Mouse (Mus musculus): ENCODE measurements around the gene Nos1ap.

Nos1ap gene

DNA sequence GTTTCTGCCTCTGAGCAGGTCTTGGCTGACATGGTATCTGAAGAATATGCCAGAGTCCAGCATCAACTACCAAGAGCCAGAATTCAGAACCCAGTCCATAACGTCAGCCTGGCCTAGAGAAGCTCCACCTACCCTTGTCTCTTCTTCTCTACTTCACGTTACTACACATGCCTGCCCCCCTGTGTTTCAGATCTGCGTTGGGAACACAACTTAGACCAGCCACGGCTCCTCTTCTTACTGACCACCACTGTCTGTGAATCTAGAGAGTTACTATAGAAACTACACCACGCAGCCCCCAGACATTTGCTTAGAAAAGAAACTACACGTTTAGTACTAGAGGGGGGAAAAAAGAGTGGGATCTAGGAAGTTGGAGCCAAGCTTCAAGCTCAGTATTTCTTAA, 2.9 kb downstream of the Nos1ap start:
- DNase-seq, result no peak

DNA sequence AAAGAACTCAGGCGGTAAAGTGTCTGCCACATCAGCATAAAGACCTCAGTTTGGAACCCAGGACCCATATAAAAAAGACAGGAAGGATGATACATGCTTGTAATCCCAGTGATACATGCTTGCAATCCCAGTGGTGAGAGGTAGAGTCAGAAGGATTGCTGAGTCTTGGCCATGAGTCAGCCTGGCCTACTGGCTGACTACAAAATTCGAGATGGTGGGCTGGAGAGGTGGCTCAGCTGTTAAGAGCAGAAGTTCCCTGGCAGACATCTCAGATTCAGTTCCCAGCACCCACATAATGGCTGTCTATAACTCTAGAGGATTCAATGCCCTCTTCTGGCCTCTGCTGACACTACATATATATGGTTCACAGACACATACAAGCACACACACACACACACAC, 5.7 kb downstream of the Nos1ap start:
- no peak for DNase-seq

DNA sequence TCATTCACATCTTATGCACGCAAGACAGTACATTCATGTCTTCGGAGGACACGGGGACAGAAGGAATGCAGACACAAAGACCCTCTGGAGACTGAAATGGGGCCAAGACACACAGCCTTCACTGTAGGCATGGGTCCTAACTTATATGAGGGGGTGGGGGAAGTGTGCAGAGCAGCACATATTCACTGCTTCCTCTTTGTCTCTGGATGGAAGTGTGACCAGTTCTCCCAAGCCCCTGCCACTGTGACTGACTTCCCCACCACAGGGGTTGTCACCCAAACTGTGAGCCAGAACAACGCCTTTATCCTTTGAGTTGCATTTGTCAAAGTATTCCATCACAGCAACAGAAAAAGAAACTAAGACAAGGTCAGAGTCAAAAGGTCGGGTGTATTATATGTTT, 7.3 kb downstream of the Nos1ap start:
- DNase-seq, result no peak

DNA sequence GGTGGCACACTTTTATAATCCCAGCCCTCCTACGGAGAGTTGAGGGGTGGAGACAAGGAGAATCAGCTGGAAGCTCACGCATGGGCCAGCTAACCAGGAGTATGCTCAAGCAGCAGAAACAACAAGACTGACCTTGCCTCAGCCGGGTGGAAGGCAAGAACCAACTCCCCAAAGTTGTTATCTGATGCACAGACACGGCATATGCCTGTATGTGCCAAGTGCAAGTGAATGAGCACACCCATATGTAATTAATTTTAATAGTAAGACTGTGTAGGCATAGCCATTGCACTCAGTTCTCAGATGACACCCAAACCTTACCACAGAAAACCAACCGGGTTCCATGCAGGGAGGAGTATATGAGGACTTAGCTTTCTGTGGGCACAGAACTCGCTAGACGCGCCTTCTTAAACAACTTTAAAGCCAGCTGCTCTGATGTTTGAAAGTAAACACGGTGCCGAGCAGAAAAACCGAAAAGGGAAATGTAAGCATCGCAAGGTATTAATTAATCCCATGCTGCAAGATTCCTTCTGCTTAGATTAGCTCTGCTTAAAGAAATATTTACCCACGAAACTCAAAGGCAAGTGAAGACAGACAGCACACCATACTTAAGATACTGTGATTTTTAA, 9.1 kb downstream of the Nos1ap start:
- no peak for DNase-seq

DNA sequence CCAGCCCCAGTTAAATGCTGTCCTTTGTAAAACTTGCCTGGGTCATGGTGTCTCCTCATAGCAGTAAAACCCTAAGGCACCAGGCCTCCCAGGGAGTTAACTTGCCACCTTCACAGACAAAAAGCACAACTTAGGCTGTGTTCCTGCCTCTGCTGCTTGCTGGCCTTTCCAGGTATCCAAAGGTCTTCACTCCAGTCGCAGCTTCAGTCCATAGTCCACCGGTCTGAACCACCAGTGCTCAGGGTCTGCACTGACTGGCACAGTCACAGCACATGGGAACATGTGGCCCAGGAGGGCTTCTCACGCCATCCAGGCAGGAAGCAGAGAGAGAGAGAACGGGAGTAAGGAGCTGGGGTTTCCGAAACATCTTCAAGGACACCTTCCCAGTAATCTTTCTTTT, 10.2 kb downstream of the Nos1ap start:
- no peak for DNase-seq

DNA sequence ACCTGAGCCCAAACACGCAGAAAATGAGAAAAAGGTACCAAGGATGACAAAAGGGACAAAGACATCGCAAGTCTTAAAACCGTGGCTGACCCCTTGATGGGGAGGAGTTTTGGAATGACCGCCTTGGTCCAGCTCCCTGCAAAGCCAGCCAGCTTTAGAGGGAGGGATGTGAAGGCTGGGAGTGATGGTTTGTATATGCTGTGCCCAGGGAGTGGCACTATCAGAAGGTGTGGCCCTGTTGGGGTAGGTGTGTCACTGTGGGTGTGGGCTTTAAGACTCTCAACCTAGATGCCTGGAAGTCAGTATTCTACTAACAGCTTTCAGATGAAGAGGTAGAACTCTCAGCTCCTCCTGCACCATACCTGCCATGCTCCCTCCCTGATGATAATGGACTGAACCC, 10.6 kb downstream of the Nos1ap start:
- DNase-seq, result no peak

DNA sequence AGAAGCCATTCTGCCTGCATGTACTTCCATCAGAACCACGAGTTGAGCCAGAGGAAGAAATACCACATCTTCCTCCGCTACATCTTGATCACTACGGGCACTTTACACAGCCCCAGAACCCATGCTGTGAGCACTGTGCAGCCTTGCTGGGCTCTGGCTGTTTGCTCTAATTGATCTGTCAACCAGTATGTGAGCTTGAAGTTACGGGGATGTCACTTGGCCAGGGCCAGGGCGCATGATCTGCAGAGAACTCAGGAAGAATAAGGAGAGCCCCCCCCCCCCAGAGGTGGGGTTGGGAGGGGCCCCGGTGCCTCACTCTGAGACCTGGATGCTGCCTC, 13.0 kb downstream of the Nos1ap start:
- no peak for DNase-seq

DNA sequence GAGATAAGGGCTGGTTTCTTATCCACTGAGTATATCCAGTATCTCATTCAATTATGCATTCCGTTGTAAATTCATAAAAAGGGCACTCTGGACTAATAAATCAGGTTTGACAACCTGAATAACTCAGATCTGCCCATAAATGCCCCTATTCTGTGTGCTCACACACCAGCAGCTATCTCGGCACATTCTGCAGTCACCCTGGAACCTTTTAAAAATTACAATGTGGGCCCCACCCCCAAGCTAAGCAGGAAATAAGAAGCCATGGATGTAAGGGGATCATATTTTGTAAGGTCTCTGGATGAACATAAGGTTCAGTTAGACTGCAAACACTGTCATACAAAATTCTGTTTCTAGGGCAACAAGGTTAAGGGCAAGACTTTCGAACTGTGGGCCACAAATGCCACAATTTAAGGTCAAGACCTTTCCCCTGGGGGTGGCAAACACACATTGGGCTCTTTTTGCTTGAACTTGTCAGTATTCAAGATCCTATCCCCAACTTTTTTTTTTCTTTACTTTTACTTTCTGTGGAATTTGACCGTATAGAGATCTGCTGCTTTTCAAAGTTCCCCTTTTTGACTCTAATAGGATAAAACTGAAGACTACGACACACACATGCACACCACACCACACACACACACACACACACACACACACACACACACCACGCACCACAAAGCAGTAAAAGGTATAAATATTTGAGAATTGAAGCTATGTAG, 13.5 kb downstream of the Nos1ap start:
- DNase-seq, result no peak

DNA sequence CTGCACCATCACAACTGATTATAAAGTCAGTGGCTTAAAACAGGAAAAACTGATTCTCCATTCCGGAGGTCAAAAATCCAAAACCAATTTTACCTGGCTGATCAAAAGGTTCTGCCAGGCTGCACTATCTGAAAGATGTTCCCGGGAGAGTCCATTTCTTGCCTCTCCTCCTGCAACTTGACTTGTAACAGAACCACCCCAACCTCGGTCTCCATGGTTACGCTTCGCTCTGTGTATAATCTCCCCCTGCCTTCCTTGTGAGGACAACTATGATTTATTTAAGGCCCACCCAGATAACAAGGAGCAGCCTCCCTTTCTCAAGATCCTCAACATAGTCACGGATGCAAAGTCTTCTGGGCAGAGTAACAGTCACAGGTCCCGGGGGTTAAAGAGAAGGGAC, 16.5 kb downstream of the Nos1ap start:
- DNase-seq, result no peak

DNA sequence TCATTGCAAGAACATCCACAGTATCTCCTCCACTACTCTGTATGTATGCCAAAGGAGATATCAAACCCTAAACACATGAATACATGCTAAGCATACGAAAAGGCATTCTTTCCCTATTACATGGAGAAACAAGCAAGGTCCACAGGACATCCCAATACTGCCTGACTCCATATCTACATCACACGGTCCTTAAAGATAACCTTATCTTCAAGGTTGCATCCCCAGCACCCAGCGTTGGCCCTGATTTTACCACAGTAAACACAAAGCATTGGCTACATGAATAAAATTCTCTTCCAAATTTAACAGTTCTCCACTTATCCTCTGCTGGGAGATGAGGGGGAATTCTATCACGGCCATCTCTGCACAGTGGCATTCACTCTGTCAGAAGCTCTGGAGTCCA, 22.7 kb downstream of the Nos1ap start:
- no peak for DNase-seq

DNA sequence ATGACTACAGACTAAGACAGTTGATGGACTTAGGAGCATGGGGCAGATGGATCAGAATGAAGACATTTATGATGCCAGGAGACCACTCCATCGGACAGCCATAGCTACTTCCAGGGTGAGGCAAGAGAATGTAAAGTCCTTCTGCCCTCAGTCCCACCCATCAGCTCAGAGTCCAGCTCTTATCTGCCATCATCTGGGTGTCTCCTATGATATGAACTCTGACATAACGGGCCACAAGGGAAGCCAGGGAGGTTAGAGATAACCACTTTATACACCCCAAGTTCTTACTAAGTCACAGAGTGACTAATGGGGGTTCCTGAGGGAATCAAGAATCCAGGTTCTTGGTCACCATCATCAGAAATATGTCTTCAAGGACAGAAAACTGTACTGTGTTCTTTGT, 23.1 kb downstream of the Nos1ap start:
- no peak for DNase-seq

DNA sequence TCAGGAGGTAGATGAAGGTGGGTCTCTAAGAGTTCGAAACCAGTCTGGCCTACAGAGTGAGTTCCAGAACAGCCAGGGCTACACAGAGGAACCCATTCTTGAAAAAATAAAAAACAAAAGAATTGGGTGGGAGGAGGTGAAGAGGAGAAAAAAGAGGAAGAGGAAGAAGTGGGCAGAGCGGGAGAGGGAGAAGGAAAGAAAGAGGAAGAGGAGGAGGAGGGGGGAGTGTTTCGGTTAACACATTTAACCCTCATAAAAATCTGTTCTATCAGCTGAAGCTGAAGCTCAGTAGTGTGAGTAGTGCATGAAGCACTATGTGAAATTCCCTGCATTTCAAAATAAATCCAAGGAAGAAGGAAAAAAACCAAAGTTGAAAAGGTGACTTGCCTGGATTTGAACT, 24.7 kb downstream of the Nos1ap start:
- DNase-seq, result no peak

DNA sequence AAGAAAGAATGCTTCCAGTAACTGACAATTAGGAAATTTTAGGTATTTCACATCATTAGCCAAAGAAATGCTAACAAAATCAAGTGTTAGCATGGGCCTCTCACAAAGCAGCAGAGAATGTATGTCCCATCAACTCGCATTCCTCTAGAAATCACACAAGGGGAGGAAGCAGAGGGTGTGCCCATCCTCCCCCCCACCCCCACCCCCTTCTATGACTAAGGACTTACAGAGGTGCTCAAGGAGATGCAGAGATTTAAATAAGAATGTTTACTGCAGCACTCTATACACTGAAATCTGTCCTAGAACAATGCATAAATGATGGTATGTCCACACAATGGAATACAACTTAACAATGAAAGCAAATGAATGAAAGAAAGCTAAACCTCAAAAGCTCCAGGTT, 27.2 kb downstream of the Nos1ap start:
- no peak for DNase-seq

DNA sequence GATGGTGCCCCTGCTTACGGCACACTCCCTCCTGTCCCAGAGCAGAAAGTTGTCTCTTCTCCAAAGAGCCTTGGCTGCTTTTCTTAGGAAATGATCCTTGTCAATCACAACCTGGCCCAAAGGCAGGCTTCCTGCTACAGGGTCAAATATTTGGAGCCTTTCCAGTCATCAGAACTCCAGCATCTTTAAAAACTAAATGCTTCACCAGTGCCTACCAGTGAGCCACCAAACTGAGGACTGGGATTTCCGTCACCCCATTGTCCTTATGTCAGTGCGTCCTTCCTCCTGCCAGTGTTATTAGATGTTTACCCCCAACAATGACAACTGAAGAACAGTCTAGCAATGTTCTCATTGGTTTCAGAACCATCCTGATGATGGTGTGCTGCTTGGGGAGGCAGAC, 28.9 kb downstream of the Nos1ap start:
- DNase-seq, result no peak

DNA sequence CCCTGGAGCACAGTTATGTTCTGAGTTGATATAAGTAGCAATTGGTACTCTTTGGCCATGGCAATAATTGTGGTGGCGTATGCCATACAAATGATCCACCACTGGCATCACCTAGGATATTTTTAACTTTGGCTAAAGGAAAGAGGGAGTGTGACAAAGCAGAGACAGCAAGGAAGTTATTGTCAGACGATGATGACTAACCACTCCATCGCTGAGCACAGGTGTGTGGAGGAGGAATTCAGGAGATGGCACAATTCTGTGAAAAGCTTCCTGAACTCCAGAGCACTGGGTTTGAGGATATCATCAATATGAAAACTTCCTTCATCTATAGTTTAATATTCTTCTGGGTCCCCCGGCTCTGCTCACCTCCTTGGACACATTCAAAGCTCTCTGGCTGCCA, 31.7 kb downstream of the Nos1ap start:
- DNase-seq, result peak; percentile 54

DNA sequence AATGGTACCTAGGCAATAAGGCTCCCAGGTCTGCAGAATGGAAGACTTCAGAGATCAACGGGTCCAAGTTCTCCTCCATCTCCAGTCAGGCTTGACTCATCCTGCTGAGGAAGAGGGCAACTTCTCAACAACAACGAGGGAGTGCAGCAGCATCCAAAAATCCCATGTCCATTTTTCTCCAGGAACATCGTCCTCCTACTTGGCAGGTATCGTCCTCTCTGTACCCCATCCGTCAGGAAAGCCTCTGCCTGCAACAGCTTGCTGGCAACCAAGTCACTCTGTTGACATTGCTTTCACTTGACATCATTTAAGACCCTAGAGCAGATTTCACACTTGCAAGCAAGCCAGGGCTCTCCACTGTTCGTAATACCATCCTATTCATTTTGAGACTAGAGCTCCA, 33.0 kb downstream of the Nos1ap start:
- no peak for DNase-seq

DNA sequence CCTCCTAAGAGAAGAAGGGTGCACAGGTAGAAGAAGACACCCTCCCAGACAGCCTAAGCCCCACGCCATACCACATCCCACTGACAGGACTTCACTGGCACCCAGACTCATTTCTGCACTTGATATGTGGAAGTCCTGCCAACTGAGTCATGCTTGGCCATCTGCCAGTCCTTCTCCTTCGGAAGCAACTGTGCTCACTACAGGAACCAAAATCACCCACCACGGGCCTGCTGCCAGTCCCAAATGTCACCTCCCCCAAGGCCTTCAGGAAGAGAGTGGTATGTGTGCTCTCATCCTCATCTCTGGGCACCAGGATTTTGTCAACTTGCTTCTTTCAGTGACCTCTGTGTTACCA, 34.7 kb downstream of the Nos1ap start:
- peak; percentile 91 for DNase-seq

DNA sequence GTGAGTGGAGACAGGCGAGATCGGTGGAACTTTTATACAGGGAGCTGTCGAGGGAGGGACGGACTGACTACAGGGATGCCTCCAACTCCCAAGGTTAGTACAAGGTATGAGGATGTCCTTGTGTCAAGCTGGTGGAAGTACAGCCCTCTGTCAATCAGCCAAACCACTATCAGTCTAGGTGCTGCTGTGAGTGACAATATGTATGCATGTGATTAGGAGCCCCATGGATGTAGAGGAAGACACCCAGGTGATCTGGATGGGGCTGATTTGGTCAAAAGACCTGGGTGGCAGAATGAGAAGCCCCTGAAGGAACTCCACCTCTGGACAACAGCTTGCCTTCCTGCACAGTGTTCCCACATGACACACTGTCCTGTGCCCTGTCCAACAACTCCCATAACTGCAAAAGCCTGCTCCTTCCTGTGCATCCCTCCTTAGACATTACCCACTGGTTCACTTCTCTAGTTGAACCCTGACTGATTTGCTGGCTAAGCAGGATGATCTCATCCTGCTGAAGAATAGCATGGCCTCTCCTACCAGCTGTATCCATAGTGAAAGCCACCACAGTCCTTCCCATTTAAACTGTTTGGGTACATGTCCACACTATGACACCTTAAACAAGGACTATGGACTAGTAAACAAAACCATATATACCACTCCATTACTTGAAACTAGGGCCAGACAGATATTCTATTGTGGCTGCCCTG, 35.3 kb downstream of the Nos1ap start:
- DNase-seq, result no peak

DNA sequence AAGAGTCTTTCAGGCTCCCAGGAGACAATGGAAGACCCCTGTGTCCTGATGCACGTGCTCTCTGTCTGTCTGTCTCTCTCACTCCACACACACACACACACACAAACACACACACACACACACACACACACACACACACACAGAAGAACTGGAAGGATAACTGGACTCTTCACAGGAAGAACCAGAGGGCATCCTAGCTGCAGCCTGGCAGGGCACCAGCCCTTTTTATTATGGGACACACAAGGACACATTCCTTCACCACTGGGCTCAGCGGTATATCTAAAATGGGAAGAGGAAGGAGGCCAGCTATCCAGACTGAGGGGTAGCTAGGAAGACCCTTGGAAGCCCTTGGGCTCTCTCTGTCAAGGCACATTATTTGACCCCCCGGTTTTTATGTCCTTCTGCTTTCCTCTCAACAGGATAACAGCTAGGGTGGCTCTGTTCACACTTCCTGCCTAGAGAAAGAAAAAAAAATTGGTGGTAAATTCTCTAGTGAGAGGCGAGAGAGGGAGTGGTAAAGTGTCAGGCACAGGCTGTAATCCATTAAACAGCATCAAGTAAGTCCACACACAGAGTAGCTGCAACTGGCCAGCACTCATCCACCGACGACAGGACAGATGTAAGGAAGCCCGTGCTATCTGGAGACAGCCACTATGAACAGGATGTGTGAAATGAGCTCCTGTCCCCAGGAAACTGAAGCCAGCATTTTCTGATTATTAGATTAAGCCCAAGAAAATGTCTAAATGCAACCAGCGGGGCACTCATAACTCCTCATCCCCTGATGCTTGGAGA, 38.8 kb downstream of the Nos1ap start:
- no peak for DNase-seq

DNA sequence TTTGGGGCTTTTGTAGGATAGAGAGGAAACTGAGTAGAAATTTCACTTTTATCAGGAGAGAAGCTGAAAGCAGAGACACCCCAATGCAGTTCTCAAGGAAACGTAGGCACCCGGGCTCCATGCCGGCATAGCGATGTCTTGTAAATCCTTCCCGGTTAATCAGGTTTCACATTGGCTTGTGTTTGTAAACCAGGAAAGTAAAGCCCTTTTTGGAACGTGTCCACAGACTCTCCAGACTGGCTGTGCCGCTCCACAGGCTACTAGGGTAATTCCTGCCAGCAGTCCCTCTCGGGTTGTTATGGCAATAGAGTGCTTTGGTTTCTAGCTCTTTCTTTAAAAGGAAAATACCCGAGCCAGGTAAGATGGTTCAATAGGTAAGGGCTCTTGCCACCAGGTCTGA, 40.6 kb downstream of the Nos1ap start:
- DNase-seq, result peak; percentile 42

DNA sequence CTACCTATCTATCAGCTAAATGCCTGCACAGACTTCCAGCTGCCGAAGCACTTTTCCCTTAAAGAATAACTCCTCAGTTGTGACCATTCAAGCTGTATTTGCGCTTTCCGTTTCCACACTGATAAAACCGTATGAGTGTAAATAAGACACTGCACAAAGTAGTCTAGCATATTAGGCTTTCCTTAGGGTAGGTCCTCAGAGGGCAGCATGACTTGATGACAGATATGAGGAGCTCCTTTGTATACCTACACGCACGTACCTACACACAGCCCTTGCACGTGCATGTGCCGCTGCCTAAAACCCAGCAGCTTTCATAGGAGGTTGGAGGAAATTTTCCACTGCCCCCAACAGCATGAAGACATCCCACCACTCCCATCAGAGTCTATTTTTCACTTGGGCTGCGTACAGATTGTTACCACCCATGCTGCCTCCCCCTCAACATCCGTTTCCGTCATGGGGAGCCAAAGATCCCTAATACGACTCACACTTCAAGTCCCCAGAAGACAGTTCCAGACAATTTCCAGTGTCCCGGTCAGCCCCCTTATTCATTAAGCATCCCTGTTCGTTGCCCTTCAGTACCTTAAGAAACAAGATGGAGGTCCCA, 41.4 kb downstream of the Nos1ap start:
- DNase-seq, result peak; percentile 52

DNA sequence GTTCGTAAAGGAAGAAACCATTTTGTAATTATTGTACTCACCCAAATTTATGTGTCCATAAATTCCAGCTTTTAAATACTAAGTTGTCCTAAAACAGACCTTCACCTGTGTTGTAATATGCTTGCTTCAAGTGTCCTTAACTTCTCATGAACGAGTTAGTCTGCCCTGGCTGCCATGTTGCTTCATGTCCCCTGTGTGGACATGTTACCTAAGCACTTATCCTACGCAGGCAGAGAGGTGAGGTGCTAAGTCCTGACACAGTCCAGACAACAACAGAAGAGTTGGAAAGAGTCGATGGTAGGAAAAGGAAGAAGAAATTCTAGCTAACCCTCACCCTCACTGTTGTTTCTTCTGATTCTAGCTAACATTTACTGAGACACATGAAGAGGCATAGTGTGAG, 43.4 kb downstream of the Nos1ap start:
- no peak for DNase-seq

DNA sequence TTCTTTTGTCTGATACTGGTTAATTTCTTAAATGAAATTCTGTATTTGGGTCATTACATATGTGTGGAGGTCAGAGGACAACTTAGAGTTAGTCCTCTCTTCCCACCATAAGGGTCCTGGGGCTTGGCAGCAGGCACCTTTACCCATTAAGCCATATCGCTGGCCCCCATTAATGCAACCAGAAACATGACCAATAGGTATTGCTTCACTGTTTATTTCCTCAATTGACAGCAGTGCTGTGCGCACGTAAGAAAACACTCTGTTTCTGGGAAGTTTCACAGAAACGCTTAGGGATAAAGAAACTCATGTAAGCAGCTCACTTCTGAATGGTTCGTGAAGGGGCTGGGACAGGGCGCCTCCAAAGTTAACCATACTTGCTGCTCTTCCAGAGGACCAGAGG, 44.4 kb downstream of the Nos1ap start:
- no peak for DNase-seq
